Mouse (Mus musculus): ENCODE results near the gene Catsperg1. TPM values are rescaled to one million over a fixed set of nuclear protein-coding genes. Genes with fewer than 3 reads are reported as not detected.
"Not testable (repeated sequence)": the region's sequence is repeated elsewhere in the genome, so short reads cannot be mapped to it uniquely, and the experiment has no call there.

Catsperg1 gene
- total RNA-seq, 2 experiments from 2014 or later: 0.23 to 0.69 TPM

DNA sequence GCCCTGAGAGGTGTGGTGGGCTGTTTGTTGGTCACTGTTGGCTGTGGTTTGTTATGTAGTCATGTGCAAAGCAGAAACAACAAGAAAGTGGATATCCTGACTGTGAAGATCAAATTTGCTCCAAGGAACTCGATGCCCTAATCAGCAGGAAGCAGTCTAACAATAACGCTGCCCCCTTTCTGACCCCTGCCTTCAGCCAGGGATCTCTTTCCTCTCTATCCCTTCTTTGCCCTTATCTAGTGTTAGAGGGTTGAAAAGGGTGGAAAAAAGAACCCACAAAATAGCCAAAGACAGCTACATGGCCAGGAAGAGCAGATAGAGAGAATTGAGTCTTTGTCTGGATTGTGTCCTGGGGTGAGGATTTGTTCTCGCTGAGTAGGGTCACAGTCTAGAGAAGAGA, 16.7 kb upstream of the Catsperg1 start:
- DNase-seq: no peak

DNA sequence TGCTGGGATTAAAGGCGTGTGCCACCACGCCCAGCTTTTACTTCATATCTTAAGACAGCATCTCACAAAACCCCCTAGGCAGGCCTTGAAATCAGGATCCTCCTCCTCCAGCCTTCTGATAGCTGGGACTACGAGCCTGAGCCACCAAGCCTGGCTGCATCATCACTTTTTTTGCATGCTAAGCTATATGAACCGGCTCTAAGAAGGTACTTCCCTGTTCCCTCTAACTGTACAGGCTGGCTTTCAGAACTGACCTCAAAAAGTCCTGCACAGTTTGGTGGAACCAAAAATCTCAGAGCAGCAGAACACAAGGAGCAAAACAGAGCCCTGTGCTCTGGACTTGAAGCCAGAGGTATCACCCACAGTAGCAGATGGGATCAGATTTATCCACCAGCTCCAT, 14.4 kb upstream of the Catsperg1 start:
- no peak for DNase-seq

DNA sequence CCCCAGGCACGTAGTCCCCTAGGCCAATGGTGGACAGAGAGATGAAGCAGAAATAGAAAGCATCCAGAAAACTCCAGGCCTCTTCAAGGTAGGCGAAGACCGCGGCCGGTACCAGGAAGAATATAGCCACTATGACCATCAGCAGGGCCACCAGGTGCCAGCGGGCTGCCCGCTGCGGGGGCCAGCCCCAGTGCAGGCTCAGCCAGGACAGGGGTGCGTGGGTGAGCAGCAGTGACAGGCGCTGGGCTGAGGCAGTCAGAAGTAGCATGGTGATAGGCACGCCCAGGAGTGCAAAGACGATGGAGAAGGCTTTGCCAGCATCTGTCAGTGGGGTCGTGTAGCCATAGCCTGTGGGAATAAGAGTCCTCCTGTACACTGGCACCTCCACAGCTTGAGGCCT, 11.7 kb upstream of the Catsperg1 start:
- DNase-seq: no peak

DNA sequence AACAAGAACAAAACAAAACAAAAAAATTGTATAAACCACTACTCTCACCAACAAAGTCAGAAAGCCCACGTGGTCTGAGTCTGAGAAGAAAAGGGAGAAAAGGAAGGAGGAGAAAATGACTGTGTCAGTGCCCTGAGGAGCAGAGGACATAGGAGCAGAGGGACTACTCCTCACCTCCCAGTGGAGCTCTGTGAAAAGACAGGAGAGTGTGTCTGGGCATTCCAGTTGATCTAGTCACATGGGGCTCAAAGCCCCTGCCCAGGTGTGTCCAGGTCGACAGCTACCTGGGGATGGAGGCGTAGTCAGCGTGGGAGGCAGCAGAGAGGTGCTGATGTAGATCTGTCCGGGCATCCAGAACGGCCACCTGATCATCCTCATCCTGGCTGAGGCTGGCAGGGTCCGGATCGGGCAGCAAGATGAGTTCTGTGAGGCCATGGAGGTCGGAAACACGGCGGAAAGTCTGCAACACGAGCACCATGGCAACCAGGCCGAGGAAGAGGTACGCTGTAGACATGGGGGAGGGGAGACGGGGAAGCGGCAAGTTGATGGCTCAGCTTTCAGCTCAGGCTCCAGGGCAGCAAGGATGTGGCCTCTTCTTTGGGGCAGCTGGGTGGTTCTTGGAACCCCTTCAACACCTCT, 11.0 kb upstream of the Catsperg1 start:
- no peak for DNase-seq

- no peak for DNase-seq
Observed at GRCm38 (mm10) chr7:29214846-29215245, 1.0 kb upstream of the Catsperg1 start.

DNA sequence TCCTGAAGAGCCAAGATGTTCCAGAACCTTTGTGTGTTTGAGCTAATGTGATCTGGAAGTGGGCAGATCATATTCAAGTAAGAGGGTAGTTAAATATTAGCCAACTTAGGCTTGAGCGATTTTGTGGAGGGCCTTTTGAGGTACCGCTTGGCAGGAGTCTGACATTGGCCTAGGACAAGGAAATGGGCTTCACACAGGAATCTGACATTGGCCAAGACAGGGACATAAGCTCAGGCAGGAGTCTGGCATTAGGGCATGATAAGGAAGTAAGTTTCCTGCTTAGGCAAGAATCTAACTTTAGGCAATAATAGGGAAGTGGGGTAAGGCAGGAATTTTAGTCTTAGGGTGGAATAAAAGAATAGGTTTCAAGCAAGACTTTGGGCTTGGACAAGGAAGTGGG, 401 bp upstream of the Catsperg1 start:
- no peak for DNase-seq

- not testable (repeated sequence) for DNase-seq
Observed at GRCm38 (mm10) chr7:29212775-29213560, 867 bp downstream of the Catsperg1 start.

GRCm38 (mm10) chr7:29212199-29212765, 1.6 kb downstream of the Catsperg1 start:
- DNase-seq: peak in 1 of 2 experiments; percentile 10

DNA sequence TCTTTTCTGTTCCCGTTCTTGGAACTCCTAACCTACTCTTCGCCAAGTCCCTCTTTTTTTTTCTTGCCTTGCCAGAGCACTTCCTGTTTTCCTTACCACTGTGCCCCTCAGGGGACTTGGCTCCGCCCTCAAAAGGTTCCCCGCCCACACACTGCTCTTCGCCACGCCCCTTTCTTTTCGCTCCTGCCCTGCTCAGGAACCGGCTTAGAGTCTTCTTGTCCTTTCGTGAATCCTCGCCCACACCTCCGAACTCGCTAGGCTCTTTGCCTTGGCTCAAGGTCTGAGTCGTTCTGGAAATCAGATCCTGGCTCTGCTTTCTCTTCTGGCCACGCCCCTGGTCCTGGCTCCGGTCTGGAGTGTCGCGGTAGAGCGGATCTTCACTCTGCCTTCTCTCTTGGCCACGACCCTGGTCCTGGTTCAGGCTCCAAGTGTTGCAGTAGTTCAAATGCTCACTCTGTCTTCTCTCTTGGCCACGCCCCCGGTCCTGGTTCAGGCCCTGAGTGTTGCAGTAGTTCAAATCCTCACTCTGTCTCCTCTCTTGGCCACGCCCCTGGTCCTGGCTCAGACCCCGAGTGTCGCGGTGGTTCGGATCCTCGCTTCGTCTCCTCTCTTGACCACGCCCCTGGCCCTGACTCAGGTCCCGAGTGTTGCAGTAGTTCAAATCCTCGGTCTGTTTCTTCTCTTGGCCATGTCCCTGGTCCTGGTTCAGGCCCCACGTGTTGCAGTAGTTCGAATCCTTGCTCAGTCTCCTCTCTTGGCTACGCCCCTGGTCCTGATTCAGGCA, 2.2 kb downstream of the Catsperg1 start:
- DNase-seq: peak; percentile 83 to 87

DNA sequence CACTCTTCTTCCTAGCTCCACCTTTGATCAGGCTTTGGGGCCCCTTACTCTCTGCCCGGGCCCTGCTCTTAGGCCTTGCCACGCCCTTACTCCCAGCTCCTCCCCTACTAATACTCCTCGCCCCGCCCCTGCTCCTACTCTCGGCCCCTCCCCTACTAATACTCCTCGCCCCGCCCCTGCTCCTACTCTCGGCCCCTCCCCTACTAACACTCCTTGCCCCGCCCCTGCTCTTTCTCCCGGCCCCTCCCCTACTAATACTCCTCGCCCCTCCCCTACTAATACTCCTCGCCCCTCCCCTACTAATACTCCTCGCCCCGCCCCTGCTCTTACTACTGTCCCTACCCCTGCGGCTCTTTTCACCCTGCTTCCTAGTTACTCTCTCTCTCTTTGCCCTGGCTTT, 2.8 kb downstream of the Catsperg1 start:
- DNase-seq: peak; percentile 13 to 65

DNA sequence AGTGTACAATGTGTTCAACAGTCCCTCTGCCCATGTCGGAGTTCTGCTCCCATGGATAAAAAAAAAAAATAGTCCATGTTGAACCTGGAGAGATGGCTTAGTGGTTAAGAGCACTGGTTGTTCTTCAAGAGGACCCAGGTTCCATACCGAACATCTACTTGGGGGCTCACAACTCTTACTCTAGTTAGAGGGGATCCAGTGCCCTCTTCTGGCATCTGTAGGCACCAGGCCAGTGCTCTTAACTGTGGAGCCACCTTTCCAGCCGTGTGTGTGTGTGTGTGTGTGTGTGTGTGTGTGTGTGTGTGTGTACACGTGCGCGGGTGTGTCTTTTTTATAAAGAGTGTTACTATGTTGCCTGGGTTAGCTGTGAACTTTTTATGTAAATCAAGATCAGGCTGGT, 11.3 kb downstream of the Catsperg1 start:
- no peak for DNase-seq

GRCm38 (mm10) chr7:29194230-29194629, 19.6 kb downstream of the Catsperg1 start:
- not testable (repeated sequence) for DNase-seq

DNA sequence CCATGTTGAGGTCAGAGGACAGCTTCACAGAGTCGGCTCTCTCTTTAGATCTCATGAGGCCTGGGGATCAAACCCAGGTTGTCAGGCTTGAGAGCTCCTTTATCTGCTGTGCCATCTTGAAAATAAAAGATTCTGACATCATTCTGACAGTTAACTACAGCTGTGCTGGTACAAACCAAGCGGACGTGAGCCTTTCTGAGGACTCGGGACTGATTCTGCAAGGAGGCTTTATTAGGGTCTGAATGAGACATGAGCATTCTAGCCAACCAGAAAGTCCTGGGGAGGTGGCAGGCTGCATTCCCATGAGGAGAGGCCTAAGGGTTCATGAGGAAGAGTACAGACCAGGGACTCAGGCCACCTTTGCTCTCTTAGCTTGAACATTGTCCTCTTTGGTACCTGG, 32.5 kb downstream of the Catsperg1 start:
- not testable (repeated sequence) for DNase-seq

DNA sequence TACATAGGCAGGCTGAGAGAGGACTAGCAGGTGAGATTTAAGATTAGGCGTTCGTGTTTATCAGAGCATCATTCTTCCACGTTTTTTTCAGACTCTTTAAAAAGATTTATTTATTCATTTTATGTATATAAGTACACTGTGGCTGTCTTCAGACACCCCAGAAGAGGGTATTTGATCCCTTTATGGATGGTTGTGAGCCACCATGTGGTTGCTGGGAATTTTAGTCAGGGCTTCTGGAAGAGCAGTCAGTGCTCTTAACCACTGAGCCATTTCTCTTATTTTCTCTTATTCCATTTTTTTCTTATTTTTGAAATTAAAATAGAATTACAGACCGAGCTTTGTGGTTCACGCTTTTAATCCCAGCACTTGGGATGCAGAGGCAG, 33.0 kb downstream of the Catsperg1 start:
- DNase-seq: no peak

GRCm38 (mm10) chr7:29180077-29180853, 33.6 kb downstream of the Catsperg1 start, which contains the start of gene Psmd8:
TSS of gene Psmd8 (minus strand) at chr7:29180701.
- peak; percentile 96 to 98 for DNase-seq

- no peak for DNase-seq
Observed at GRCm38 (mm10) chr7:29179323-29179722, 34.5 kb downstream of the Catsperg1 start.

GRCm38 (mm10) chr7:29178106-29178505, 35.7 kb downstream of the Catsperg1 start:
- no peak for DNase-seq

GRCm38 (mm10) chr7:29172390-29173016, 41.3 kb downstream of the Catsperg1 start:
- DNase-seq: no peak

DNA sequence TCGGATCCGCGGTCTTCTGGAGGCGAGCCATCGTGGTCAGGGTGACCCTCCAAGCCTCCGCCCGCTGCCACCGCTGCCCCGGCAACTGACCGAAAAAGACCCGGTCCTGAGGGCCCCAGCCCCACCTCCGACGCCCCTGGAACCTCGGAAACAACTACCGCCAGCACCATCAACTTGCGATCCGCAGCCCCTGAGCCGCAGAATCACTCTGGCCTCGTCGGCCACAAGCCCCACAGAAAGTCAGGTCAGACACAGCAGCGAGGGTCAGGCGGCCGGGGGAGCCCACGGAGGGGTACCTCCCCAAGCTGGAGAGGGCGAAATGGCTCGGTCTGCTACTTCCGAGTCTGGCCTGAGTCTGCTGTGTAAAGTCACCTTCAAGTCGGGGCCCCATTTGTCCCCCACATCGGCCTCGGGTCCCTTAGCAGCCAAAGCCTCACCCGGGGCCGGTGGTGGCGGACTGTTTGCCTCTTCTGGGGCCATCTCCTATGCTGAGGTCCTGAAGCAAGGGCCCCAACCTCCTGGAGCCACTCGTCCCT, 42.2 kb downstream of the Catsperg1 start:
- DNase-seq: no peak

DNA sequence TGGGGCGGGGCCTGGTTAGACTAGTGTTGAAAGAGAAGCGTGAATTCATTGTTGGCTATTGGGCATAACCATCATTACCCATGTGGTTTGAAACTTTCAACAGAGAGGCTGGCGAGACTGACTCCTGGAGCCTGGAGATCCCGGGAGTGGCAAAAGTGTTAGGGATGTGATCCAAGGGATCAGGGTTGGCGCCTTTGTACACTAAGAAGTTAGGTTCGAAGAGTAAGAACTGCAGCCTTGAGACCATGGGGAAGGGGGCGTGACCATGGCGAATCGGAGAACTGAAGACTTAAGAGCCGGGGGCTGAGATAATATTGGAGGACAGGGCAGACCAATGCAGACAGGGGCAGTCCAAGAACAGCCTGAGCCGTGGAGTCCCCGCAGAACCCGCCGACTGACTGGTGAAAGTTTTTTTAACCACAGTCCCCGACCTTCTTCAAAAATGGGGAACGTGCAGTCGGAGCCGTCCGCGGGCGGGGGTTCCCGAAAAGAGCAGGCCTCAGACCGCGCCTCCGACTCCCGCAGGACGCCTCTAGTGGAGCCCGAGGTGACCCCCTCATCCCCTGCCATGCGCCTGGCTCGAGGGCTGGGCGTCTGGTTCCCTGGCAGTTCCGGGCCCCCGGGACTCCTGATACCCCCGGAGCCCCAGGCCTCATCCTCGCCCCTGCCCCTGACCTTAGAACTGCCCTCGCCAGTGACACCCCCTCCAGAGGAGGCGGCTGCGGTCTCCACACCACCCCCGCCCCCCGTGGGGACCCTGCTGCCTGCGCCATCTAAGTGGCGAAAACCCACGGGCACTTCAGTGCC, 42.9 kb downstream of the Catsperg1 start:
- DNase-seq: peak; percentile 47 to 58

Data from adrenal gland, postnatal 36 days (tissue).